Mouse (Mus musculus): ENCODE data around the gene Smoc2. TPM values are rescaled to one million over a fixed set of nuclear protein-coding genes. Genes with fewer than 3 reads are reported as not detected.

The Smoc2 gene
- 10 to 100 TPM; 71.5 to 71.9 TPM for total RNA-seq (2021)
- long read RNA-seq, experiment 1, transcript Smoc2-201 (13 exons, 2,832 nt), result major isoform, 170 of 184 reads
- long read RNA-seq, experiment 1, partial matches to known transcripts, result 6 of 184 reads
- long read RNA-seq, experiment 1, other reads (novel, unspliced or antisense), result 6 of 184 reads
- long read RNA-seq, experiment 2, transcript Smoc2-201 (13 exons, 2,832 nt), result major isoform, 123 of 139 reads
- long read RNA-seq, experiment 2, partial matches to known transcripts, result 4 of 139 reads
- long read RNA-seq, experiment 2, other reads (novel, unspliced or antisense), result 8 of 139 reads

DNA sequence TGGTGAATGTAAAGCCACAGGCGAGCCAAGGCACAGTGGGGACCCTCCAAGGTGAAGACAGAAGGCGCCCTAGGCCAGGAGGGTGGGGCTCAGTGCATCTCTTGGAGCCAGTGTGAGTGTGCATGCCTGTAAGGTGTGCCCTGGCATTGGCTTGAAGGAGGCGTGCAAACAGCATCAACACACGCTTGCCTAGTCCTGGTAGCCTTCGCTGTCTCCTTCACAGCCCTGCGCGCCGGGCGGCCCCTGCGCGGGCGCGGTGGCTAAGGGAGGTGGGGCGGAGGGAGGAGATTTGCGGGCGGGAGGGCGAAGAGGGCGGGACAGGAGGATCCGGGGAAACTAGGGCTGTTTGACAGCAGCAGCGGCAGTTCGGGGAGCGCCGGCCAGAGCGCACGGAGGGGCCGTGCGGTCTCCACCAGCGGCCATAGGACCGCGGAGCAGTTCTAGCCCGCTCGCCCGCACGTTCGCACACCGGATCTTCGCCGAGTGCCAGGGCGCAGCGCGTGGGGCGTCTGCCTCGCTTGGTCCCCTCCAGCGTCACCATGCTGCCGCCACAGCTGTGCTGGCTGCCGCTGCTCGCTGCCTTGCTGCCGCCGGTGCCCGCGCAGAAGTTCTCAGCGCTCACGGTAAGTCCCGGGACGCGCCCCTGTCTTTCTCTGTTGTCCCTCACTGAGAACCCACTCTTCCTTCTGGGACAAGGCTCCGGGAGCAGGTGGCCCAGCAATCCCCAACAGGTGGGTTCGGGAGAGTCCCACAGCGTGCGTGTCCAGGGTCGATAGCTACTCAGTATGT lies at the start of gene Smoc2:
Gene Smoc2 (plus strand): TSS at position 330 of the 789 bp plus-strand sequence.
- peak; percentile 53 for DNase-seq (ENCODE audit: low spot score)

DNA sequence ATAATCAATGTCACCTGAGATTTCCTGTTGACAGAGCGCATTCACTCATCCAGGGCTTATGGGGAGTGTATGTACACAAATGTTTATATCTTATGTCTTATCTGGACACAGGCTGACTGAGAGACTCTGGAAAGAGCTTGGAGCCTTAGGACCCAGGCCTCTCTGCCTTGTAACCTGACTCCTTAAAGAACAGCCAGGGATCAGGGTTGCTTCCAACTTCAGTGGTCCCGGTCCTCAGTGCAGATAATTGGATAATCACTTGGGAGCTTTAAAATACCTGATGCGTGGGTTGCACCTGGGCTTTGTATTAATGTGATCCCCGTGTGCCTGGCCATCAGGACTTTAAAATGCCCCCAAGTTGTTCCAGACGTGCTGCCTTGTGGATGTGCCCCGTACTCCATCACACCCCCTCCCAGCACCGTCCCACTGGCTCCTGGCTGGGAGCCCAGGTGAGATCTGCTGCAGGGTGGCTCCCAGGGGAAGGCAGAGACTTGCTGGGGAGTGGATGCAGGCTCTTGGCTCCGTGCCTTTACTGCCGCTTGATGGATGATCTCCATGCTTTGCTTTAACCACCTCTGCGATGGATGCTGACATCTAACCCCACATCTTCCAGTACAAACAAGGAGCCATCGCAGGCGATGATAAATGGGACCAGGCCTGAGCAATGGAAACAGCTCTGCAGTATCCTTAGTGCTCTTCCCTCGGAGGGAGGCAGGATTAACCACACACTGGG lies 48.4 kb upstream of the Smoc2 start:
- DNase-seq (ENCODE audit: low spot score), result no peak

DNA sequence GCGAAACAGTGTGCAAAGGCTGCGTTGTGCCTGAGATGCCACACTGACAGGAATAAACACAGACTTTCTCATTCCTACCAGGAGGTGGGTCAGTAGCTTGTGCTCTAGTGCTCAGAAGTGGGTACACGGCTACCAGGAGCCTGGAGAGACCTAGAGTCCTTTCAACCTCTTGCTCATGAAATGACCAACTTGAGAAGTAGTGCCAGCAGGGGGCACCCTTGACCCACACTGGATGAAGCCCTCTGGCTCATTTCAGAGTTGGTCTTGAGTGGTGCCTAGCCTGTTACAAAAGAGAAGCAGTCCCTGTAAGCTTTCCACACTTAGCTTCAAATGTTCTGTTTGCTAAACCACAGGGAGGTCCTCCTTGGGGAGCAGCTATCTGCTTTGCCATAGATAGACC lies 46.7 kb upstream of the Smoc2 start:
- peak; percentile 86 for DNase-seq (ENCODE audit: low spot score)

DNA sequence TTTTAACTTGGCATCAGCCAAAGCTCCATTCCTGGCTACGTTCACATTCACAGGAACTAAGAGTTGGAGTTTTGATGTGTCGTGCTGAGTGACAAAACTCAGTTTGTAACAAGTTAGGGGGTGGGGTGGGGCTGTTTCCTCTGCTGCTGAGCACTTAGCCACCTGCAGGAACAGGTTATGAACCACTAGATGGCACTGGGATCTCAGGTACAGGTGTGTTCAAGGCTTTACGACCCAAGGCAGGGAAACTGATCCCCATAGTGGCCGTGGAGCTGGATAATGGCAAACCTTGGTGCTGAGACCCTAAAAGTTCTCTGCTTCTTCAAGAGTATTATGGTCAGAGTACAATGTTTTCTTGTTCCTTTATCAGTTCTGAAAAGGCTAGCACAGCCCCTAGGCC lies 45.6 kb upstream of the Smoc2 start:
- no peak for DNase-seq (ENCODE audit: low spot score)

DNA sequence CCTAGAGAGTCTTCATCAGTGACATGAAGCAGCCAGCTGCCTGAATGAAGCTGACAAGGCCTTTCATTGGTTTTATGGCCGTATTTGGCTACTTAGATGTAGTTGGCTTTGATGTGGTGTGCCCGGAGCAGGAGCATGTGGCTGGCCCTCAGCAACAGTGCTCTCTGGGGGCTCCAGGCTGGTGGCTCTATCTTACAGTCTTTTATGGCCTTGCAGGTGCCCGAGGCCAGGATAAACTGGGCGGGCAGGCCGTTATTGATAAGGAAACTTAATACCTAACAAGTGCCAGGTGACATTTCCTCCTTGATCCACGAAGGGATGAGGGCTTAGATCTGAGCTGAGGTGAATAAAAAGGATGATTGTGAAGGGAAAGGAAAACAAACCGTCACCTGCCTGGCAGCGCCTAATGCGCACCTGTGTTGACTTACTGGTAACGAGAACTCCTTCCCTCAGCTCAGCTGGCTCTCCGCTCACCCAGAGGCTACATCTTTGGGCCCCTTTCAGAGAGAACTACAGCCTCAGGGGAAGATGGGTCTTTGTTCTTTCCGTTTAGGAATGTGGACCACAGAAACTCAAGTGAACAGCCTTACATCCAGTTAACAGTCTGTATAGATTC lies 44.4 kb upstream of the Smoc2 start:
- no peak for DNase-seq (ENCODE audit: low spot score)

DNA sequence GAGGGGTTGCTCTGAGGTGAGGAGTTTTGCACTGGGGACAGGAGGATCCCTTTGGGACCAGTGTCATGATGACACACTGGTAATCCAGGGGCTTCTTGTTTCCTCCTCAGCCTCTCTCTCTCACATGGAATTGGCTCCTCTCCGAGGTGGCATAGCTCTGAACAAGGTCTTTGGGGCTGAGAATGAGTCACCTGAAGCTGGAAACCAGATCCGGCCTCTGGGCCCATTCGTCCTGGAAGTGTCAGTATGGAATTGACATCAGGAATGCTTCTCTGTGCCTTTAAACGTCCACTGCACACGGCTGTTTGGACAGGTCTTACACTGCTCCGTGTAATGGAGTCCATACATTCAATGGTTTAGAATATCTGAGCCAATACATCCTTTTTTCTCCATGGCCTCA lies 42.2 kb upstream of the Smoc2 start:
- DNase-seq (ENCODE audit: low spot score), result no peak

DNA sequence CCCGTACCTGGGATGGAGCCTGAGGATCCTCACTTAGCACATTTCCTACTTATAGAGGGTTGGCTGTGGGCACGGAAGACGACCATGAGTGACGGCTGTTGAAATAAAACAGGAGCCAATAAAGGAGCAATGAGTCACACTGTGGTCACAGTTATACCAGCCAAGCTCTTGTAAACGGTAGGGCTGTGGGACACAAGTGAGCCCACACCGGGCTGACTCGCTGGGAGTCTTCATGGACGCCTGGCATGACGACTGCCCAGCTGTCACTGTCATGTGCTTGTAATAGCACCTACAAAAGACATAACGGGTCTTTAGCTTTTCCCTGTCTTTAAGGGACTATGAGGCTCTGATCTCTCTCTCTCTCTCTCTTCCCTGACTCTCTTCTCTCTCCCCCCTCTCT lies 39.3 kb upstream of the Smoc2 start:
- DNase-seq (ENCODE audit: low spot score), result no peak

DNA sequence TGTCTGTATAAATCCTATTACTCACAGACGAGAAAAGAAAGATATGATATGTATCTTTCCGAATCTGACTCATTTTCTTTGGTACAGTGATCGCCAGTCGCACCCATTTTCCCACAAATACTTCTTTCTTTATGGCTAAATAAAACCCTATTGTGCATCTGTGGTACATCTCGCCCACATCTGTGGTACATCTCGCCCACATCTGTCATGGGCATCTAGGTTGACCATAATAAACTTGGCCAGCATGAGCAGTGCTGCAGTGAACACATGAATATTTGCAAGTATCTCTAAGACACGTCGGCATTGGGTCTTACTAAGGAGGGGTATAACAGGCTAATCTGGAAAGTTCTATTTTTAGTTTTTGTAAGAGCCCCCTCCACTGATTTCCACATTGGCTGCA lies 36.7 kb upstream of the Smoc2 start:
- DNase-seq (ENCODE audit: low spot score), result no peak

DNA sequence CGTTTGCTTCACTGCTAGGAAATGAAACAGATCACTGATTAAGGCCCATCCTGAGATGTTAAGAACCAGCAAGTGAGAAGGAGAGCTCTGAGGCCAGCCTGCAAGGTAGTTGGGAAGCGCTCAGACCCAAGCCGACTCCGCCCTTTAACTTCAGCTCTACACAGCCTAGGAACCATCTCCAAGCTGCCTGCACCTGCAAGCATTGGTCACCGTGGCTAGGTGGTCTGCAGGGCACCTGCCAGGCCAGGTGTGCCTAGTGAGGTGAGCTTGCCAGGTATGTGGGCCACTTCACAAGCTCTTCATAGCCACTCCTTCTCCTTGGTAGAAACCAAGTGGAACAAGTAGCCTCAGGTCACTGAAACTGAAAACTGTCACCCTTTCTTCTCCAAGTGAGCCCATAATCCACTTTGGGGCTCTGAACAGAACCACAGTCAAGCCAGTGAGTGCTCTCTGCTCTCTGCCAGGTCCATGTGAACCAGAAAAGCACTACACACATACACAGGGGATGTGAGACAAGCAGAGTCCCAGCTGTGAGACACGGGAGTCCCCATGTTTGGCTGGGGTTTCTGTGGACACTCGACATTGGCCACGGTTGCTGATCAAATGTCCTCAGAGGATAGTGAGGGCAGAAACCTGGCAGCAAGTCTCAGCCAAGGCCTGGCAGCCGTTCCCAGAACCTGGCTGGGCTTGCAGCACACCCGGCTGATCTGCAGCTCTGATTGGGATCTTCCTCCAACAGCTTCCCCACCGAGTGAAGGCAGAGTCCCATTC lies 34.9 kb upstream of the Smoc2 start:
- DNase-seq (ENCODE audit: low spot score), result peak; percentile 85

DNA sequence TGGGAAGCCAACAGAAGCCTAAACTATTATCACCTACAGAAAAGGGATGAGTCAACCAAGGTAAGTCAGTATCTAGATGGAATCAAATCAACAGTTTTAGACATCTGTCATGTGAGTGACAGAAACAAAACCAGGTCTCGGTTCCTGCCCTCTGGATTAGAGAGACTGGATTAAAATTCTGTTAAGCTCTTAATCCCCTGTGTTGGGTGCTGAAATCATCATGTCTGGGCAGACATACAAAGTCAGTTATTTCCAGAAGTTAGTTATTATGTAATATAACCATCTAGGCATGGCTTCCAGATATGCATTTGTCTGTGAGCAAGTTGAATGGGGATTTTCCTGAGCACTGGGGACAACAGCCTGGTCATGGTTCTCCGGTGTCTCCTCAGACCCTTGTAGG lies 33.0 kb upstream of the Smoc2 start:
- DNase-seq (ENCODE audit: low spot score), result no peak

DNA sequence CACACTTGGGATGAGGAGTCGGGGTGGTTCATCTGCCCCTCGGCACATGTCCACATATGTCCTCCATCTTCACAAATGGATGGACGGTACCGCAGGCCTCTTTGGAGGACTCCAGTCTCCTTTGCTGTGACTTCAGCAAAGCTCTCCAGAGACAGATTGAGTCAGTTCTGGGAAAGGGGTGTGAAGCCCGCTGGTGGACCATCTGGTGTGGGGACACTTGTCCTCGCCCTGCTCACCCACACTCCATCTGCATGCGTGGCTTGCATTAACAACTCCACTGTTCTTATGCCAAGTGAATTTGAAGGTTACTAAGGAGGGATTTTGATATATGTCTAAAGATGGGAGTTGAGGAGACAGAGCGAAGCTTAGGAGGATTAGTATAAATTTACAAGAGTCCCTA lies 31.4 kb upstream of the Smoc2 start:
- DNase-seq (ENCODE audit: low spot score), result no peak

DNA sequence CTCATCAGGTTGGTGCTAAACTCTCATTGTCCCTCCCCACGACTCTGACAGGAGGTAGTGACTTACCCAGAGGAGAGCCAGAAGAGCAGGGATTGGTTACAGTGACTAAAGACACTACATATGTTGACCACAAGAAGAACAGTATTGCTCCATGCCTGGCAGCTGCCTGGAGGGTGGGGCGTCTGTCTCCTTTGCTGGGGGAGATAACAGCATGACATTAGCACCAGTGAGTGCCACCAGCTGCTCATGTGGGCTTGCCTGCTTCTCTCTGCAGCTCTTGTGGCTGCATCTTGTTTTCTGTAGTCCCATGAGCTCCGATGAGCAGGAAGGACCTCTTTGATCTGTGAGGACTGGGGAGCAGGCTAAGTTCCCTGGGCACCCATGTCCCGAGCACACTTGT lies 29.7 kb upstream of the Smoc2 start:
- DNase-seq (ENCODE audit: low spot score), result no peak

DNA sequence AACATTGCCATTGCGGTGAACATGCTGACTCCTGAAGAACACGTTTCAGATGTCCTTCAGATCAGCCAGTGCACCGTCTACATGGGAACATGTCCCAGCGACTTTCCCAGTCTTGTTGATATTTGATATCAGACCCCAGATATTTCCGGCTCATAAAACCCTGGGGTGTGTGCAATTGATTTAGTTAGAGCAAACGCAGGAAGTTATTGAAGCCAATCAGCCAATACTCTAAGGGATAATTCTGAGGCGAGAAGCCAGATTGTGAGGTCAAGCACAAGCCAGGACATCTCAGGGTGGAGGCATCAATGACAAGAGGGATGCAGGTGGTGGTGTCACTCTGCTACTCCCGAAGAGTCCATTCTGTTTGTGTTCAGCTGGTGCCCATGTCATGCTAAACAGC lies 28.9 kb upstream of the Smoc2 start:
- peak; percentile 60 for DNase-seq (ENCODE audit: low spot score)

DNA sequence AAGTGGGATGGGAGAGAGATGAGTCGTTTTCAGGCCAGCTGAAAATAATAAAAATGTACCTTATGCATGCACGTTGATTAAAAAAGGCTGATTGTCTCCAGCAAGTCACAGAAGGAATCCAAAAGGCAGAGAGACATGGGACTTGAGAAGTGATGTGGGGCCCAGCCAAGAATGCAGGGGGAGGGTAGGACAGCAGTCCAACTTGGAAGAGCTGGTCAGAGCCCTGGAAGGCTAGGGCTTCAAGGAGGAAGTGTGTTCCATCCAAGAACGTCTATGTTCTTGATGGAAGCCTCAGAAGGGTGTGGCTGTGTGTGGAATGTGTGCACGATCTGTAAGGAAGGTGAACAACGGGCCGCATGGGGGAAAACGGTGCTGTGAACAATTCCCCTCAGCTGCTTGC lies 26.9 kb upstream of the Smoc2 start:
- peak; percentile 61 for DNase-seq (ENCODE audit: low spot score)

DNA sequence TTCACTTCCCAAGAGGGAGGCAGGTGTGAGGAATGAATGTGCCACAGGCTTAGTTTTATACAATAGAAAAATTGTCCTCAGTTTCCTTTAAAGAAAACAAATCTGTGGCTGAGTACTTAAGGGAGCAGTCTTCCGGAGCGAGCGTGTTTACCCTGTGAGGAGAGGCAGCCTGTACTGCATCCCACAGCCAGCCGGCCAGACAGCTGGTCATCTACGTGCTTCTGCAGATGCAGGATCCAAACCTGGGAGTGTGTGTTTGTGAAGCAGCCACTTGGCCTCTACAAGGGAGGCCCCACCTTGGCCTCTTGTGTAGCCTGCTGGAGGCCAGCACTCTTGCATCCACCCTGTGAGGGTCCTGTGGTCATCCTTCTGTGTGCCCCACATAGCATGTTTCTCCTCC lies 24.7 kb upstream of the Smoc2 start:
- DNase-seq (ENCODE audit: low spot score), result no peak

DNA sequence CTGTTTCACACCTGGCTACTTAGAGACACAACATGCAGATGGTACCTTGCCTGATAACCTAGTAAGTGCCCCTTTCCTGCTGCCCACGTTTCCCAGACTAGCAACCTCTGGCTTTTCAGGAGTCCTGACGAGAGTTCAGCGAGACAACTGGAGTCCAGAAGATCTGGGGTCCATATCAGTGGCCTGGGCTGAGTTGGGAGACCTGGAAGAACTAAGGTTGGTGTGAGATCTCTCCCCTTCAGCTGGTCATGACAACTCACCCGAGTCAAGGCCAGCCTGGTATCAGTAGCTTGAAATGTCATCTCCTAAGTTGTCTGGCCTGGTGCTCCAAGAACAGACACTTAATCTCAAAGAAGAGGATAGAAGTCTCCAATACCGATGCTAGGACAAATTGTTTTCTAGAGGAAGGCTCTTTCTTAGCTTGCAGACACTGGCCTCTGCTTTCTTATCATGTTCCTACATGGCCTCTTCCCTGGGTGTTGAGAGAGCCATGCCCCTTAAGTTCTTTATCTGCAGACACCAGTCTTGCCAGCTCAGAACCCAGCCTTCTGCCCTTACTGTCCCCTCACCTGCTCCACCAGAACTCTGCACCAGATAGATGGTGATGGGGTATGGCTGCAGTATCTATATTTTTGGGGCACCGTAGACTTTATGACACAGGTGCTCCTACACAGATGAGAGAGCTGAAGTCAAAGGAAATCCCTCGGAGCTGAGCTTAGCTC lies 21.3 kb upstream of the Smoc2 start:
- DNase-seq (ENCODE audit: low spot score), result no peak

DNA sequence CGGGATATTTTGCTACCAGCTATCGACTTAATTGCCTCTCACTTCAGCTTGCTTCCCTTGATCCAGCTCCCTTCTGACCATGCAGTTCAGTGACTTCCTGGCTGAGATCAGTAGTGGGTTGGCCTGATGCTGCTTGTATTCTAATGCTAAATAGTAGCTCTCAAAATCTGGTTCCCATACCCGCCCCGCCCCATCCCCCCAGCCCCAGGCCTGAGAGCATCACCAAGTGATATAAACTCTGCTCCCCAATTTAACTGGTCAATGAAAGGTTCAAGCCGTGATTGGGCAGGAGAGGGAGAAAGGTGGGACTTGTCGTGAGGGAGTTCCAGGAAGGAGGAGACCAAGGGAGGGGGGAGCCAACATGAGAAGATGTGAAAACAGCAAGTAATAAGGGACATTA lies 20.4 kb upstream of the Smoc2 start:
- no peak for DNase-seq (ENCODE audit: low spot score)

DNA sequence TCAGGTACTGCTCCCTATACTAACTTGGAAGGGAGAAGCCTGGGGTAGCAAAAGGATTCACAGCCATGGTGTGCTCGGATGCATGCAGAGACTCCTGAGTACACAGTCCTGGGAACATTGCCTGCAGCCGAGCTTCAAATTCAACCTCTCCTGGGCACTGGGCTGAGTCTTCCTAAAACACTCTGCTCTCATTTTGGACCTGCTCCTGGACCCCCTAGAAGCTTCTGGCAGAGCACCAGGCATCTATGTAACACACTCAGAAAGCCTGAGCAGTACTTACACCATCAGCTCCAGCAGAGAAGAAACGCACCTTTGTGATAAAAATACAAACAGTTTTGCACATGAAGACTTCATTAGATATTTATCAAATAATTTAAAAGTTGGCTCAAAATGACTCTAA lies 18.3 kb upstream of the Smoc2 start:
- DNase-seq (ENCODE audit: low spot score), result no peak

DNA sequence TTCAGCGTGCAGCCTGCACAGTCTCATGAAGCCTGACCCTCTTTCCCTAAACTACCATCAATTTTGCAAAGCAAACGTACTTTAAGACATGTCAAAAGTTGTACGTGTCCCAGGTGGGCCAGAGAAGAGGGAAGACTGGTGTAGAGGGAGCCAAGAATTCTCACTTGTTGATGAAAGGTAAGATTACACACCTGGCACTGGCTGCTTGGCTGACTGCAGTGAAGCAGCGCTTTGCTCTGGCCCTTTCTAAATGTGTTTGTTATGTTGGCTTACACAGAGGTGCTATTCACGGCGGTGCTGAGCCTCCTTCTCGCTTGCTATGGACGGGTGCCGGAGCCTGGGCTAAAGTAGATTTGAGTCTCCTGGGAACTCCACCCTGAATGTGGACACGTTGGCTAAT lies 17.1 kb upstream of the Smoc2 start:
- no peak for DNase-seq (ENCODE audit: low spot score)

DNA sequence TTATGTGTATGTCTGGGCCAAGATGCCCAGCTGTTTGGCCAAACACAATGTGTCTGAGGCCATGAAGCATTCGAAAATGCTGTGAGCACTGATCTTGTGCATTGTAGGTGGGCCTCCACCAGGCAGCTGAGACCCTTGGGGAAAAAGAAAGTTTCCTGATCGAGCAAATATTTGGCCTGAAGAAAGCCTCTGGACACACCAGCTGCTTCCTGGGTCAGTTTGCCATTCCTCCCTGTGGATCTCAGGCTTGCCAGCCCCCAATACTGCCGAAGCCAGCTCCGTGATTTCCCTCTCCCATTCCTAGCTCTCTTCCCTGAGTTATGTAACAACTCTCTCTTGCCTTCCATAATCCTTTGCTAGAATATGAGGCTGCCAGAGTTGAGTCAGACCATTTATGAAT lies 11.3 kb upstream of the Smoc2 start:
- peak; percentile 30 for DNase-seq (ENCODE audit: low spot score)

DNA sequence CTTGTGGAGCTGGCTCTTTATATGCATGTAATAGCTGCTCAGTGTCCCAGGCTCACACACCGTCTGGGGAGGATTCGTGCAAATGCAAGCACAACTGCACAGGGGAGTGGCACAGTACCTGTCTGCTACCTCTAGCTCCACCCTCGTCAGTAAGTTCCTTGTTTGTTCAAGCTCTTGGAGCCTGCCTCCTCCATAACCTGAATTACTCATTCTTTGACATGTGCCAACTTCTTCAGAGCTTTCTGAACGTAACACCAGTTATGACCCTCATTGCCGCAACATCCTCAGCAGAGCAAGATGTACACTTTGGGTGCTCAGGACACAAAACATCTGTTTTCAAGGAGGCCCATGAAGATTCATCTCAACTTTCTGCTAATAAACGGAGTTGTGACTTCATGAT lies 5.9 kb upstream of the Smoc2 start:
- no peak for DNase-seq (ENCODE audit: low spot score)

Data from gastrocnemius, adult 18-20 months (tissue).